Mouse (Mus musculus) heart, adult 2 months (tissue): ENCODE measurements around the gene Ccer2. TPM values are rescaled to one million over a fixed set of nuclear protein-coding genes. Genes with fewer than 3 reads are reported as not detected.

ENCODE experiments used
- DNase-seq, 2 experiments: peaks; one replicate each; pipeline ENCODE4 v3.0.0; 2021
- H3K27ac ChIP-seq: fragments of 200-600 bp; 2 replicates; pipeline ENCODE4 v1.8.1; 2022
- H3K27me3 ChIP-seq: fragments of 200-500 bp; 2 replicates; pipeline ENCODE4 v1.6.1; 2012; ENCODE audit warnings: mild to moderate bottlenecking, low read length, inconsistent platforms, mixed read lengths; ENCODE audit not compliant: control insufficient read depth, insufficient read depth
- H3K36me3 ChIP-seq: fragments of 200-500 bp; 2 replicates; pipeline ENCODE4 v1.6.1; 2012; ENCODE audit warnings: low read length, inconsistent platforms; ENCODE audit not compliant: control insufficient read depth, insufficient read depth
- H3K4me1 ChIP-seq: fragments of 200-500 bp; 2 replicates; pipeline ENCODE4 v1.6.1; 2011; ENCODE audit warnings: low read length; ENCODE audit not compliant: control insufficient read depth, insufficient read depth
- H3K4me3 ChIP-seq: fragments of 200-600 bp; 2 replicates; pipeline ENCODE4 v1.8.1; 2022
- H3K79me2 ChIP-seq: fragments of 200-500 bp; replicated peaks from 2 replicates; pipeline ENCODE4 v1.6.1; 2012; ENCODE audit warnings: mild to moderate bottlenecking, inconsistent platforms, low read length, moderate library complexity, mixed read lengths; ENCODE audit not compliant: control insufficient read depth, insufficient read depth
- H3K9ac ChIP-seq: fragments of 200-500 bp; 2 replicates; pipeline ENCODE4 v1.6.1; 2012; ENCODE audit warnings: low read depth, mild to moderate bottlenecking, control low read depth, inconsistent platforms, low read length, mixed read lengths
- CTCF ChIP-seq: fragments of 200-600 bp; IDR thresholded peaks from 2 replicates; pipeline ENCODE4 v1.8.1; 2022; ENCODE audit warnings: antibody characterized with exemption, mild to moderate bottlenecking, moderate library complexity
- EP300 ChIP-seq: fragments of 200-500 bp; IDR thresholded peaks from 2 replicates; pipeline ENCODE4 v1.6.1; 2011; ENCODE audit warnings: low read depth, low read length, control low read depth; ENCODE audit not compliant: insufficient read depth
- POLR2A ChIP-seq: fragments of 200-500 bp; IDR thresholded peaks from 2 replicates; pipeline ENCODE4 v1.6.1; 2011; ENCODE audit warnings: mild to moderate bottlenecking, low read depth, low read length, control low read depth; ENCODE audit not compliant: insufficient read depth
- WGBS: fragments of 180-500 bp; shearing (Covaris S2); methylation state at CpG from one replicate; pipeline ENCODE4 v1.1.7; 2018; 5-methylcytosine and 5-hydroxymethylcytosine counted together
- intact Hi-C: fragments of 180-260 bp; cut with DNase I; formaldehyde crosslinking; loops from one replicate; pipeline ENCODE4 v1.15.1; 2025
- polyA plus RNA-seq: library from polyadenylated mRNA; depleted of rRNA; stranded (reverse); fragments of >200 nt; gene quantifications from 2 replicates; pipeline ENCODE4 v1.2.3, GENCODE M21; 2012
- total RNA-seq, 2 experiments: library from RNA; stranded (reverse); gene quantifications; 2 replicates each; pipeline ENCODE4 v1.2.3; 2021

The Ccer2 gene
- total and polyA plus RNA-seq, 3 experiments: not detected

DNA sequence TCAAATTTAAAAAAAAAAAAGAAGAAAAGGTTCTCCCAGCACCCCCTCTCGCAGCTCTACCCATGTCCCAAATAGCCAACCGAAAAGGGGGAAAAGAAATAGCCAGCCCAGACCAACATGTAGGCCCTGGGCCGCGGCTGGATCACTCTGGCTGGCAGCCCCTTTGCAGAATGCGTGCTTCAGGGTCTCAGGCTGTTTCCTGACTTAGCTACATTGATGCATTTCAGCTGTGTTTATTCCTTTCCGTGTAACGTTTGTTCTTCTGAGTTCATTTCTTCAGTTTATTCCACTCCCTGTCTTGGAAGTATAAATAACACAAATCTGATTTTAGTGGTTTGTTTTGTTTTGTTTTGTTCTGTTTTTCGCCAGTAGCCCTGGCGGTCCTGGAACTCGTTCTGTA is 38.2 kb upstream of the Ccer2 start:
- Histone ChIP-seq H3K9ac (no peak overlapping the region), H3K4me1 (no peaks in the 10 kb centered on the region), H3K79me2 (no peaks in the 10 kb centered on the region), H3K36me3 (no peaks in the 10 kb centered on the region), H3K27ac (no peak overlapping the region), H3K4me3 (no peak overlapping the region), H3K27me3 (no peaks in the 10 kb centered on the region)
- TF ChIP-seq EP300 (no peak), POLR2A (no peak), CTCF (no peak)
- intact Hi-C loops: no loop called here
- 87% methylated on average over 10 of the region's 10 CpGs for WGBS
- DNase-seq: no peak

- Histone ChIP-seq H3K9ac (no peak overlapping the region), H3K4me3 (no peak overlapping the region), H3K27me3 (no peaks in the 10 kb centered on the region), H3K79me2 (no peaks in the 10 kb centered on the region), H3K36me3 (no peaks in the 10 kb centered on the region), H3K27ac (no peak overlapping the region), H3K4me1 (no peaks in the 10 kb centered on the region)
- no peak for DNase-seq
- intact Hi-C loops: no loop called here
- TF ChIP-seq CTCF (no peak), EP300 (no peak), POLR2A (no peak)
- WGBS: 45% methylated on average over 4 of the region's 4 CpGs
Measured at GRCm38 (mm10) chr7:28719159-28719558, 36.8 kb upstream of the Ccer2 start.

GRCm38 (mm10) chr7:28719650-28720049 is 36.3 kb upstream of the Ccer2 start:
- no peaks in the 10 kb centered on the region for H3K4me1 ChIP-seq
- WGBS: 75% methylated on average over 2 of the region's 2 CpGs
- intact Hi-C loops: loop anchor here (10.0 kb wide), 1 partner anchor 115 kb away; no protein-coding TSS in a partner anchor
- no peak overlapping the region for H3K4me3 ChIP-seq
- no peaks in the 10 kb centered on the region for H3K27me3 ChIP-seq
- no peaks in the 10 kb centered on the region for H3K79me2 ChIP-seq
- no peak overlapping the region for H3K9ac ChIP-seq
- no peak for DNase-seq
- TF ChIP-seq CTCF (no peak), POLR2A (no peak), EP300 (no peak)
- no peaks in the 10 kb centered on the region for H3K36me3 ChIP-seq
- H3K27ac ChIP-seq: no peak overlapping the region

GRCm38 (mm10) chr7:28720753-28721537 is 35.0 kb upstream of the Ccer2 start:
- H3K4me1 ChIP-seq: no peaks in the 10 kb centered on the region
- no peaks in the 10 kb centered on the region for H3K79me2 ChIP-seq
- no peak overlapping the region for H3K9ac ChIP-seq
- 82% methylated on average over 3 of the region's 3 CpGs for WGBS
- no peaks in the 10 kb centered on the region for H3K36me3 ChIP-seq
- no peak overlapping the region for H3K4me3 ChIP-seq
- no peaks in the 10 kb centered on the region for H3K27me3 ChIP-seq
- no peak for TF ChIP-seq CTCF
- no peak for TF ChIP-seq POLR2A
- DNase-seq: no peak
- intact Hi-C loops: loop anchor here (10.0 kb wide), 1 partner anchor 116 kb away; no protein-coding TSS in a partner anchor
- no peak overlapping the region for H3K27ac ChIP-seq

GRCm38 (mm10) chr7:28722079-28722478 is 33.9 kb upstream of the Ccer2 start:
- no peaks in the 10 kb centered on the region for H3K79me2 ChIP-seq
- no peak overlapping the region for H3K4me3 ChIP-seq
- no peak for DNase-seq
- no peak overlapping the region for H3K9ac ChIP-seq
- intact Hi-C loops: loop anchor here (10.0 kb wide), 1 partner anchor 117 kb away; no protein-coding TSS in a partner anchor
- H3K36me3 ChIP-seq: no peaks in the 10 kb centered on the region
- WGBS: 91% methylated on average over 7 of the region's 7 CpGs
- no peaks in the 10 kb centered on the region for H3K27me3 ChIP-seq
- H3K27ac ChIP-seq: no peak overlapping the region
- no peak for TF ChIP-seq POLR2A
- TF ChIP-seq EP300: no peak
- no peak for TF ChIP-seq CTCF
- no peaks in the 10 kb centered on the region for H3K4me1 ChIP-seq

DNA sequence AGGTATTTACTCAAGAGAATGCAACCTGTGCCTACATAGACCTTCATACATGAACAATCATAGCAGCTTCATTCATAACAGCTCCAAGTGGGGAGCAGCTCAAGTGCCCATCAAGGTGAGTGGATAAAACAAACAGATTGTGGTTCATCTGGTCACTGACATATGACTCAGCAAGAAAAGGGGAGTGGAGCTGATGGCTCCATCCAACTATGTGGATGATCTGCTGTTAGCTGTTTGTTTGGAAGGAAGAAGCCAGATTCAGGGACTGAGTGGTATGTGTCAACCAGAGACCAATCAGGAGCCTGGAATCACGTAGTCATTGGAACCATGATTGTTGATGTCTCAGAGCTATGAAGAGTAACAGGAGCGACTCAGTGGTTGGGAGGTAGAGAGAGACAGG is 31.4 kb upstream of the Ccer2 start:
- H3K27me3 ChIP-seq: no peaks in the 10 kb centered on the region
- no peaks in the 10 kb centered on the region for H3K4me1 ChIP-seq
- no peak for DNase-seq
- intact Hi-C loops: loop anchor here (2.0 to 10.0 kb wide), 2 partner anchors 120 to 274 kb away; partner anchors contain the start of gene Lrfn1
- no peak overlapping the region for H3K9ac ChIP-seq
- H3K79me2 ChIP-seq: no peaks in the 10 kb centered on the region
- WGBS: 96% methylated on average over 2 of the region's 2 CpGs
- TF ChIP-seq EP300 (no peak), CTCF (no peak), POLR2A (no peak)
- H3K4me3 ChIP-seq: no peak overlapping the region
- no peak overlapping the region for H3K27ac ChIP-seq
- H3K36me3 ChIP-seq: no peaks in the 10 kb centered on the region
